In the genomic region with DNA sequence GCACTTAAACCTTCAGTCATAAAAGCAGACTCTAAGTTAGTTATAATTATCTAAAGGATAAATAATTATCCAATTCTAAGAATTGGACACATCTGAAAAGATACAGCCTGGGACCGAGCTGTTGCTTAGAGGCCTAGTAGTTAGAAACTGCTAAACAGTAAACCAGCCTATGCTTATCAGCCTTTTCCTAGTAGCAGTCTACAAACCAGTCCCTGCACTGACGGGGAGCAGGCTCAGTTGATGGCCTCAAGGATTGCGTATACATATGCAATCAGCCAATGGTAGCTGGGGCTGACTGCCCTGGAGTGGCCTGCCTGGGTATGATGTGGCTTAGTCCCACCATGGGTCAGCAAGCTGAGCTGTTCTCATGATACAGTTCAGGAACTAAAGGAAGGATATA, we compare ENCODE assay signal across 14 mouse cellular contexts.
"Had no signal": no experiment of that assay in that cellular context is flagged by ENCODE, and none has a peak within 500 bp of the region (broad histone marks: within the 10 kb centered on the region; RNA-seq: fewer than 3 reads in every experiment).

No protein-coding gene starts in this region.

- H3K4me1 ChIP-seq: intestine, embryonic 15.5 days had no signal

- DNase-seq: kidney, adult 18-20 months; kidney, postnatal 10 days; left cerebral cortex, postnatal 4 days; lung, adult 2 months; lung, postnatal 36 days; spleen, adult 18-20 months; thymus, adult 18-20 months; thymus, postnatal 25 days had no signal

- ATAC-seq: intestine, embryonic 15.5 days; lung, postnatal 0 days; midbrain, embryonic 16.5 days had no signal

- H3K9me3 ChIP-seq: intestine, embryonic 15.5 days; megakaryocyte, embryonic 14.5 days; midbrain, embryonic 12.5 days; neural tube, embryonic 13.5 days had no signal

- H3K9ac ChIP-seq: intestine, embryonic 15.5 days; midbrain, embryonic 12.5 days; neural tube, embryonic 13.5 days had no signal

- H3K4me2 ChIP-seq: intestine, embryonic 15.5 days; midbrain, embryonic 12.5 days; neural tube, embryonic 13.5 days had no signal

- H3K36me3 ChIP-seq: intestine, embryonic 15.5 days; midbrain, embryonic 12.5 days; neural tube, embryonic 13.5 days had no signal

- H3K4me3 ChIP-seq: intestine, embryonic 15.5 days; megakaryocyte, embryonic 14.5 days; midbrain, embryonic 12.5 days; neural tube, embryonic 13.5 days had no signal

- H3K27me3 ChIP-seq: intestine, embryonic 15.5 days; megakaryocyte, embryonic 14.5 days; midbrain, embryonic 12.5 days; neural tube, embryonic 13.5 days had no signal

- H3K27ac ChIP-seq: intestine, embryonic 15.5 days; midbrain, embryonic 12.5 days; neural tube, embryonic 13.5 days had no signal
